Mouse (Mus musculus) hindbrain, embryonic 16.5 days (tissue): ENCODE results near the gene Anks1. TPM values are rescaled to one million over a fixed set of nuclear protein-coding genes. Genes with fewer than 3 reads are reported as not detected.
A peak's percentile ranks its signal among the peaks of the same experiment; 100 is the strongest.

Source experiments
- ATAC-seq: fragments of 200-750 bp; cut with Nextera tagmentation; 2 replicates; pipeline ENCODE4 v1.8.0; 2017; ENCODE audit warnings: moderate TSS enrichment, moderate library complexity
- H3K27ac ChIP-seq: fragments of 300-500 bp; sonication (generic); 2 replicates; pipeline ENCODE4 v1.5.1; 2014; ENCODE audit warnings: low read depth, mild to moderate bottlenecking, control low read depth, low read length, moderate library complexity
- H3K27me3 ChIP-seq: fragments of 300-500 bp; sonication (generic); replicated peaks from 2 replicates; pipeline ENCODE4 v1.6.1; 2014; ENCODE audit warnings: low read length; ENCODE audit not compliant: control insufficient read depth, insufficient read depth
- H3K36me3 ChIP-seq: fragments of 300-500 bp; sonication (generic); 2 replicates; pipeline ENCODE4 v1.6.1; 2014; ENCODE audit warnings: mild to moderate bottlenecking, low read length, moderate library complexity, mixed read lengths; ENCODE audit not compliant: control insufficient read depth, insufficient read depth
- H3K4me1 ChIP-seq: fragments of 300-500 bp; sonication (generic); 2 replicates; pipeline ENCODE4 v1.6.1; 2014; ENCODE audit warnings: low read depth, low read length; ENCODE audit not compliant: control insufficient read depth, insufficient read depth
- H3K4me2 ChIP-seq: fragments of 300-500 bp; sonication (generic); 2 replicates; pipeline ENCODE4 v1.6.1; 2014; ENCODE audit warnings: mild to moderate bottlenecking, low read length, control low read depth, moderate library complexity
- H3K4me3 ChIP-seq: fragments of 300-500 bp; sonication (generic); 2 replicates; pipeline ENCODE4 v1.5.1; 2014; ENCODE audit warnings: mild to moderate bottlenecking, low read length, control low read depth, moderate library complexity
- H3K9ac ChIP-seq: fragments of 300-500 bp; sonication (generic); 2 replicates; pipeline ENCODE4 v1.6.1; 2014; ENCODE audit warnings: low read depth, mild to moderate bottlenecking, control low read depth, low read length, moderate library complexity
- H3K9me3 ChIP-seq: fragments of 300-500 bp; sonication (generic); 2 replicates; pipeline ENCODE4 v1.6.1; 2014; ENCODE audit warnings: mild to moderate bottlenecking, low read length, moderate library complexity; ENCODE audit not compliant: control insufficient read depth
- WGBS: fragments of 180-500 bp; shearing (Covaris S2); extraction: QIAGEN DNeasy Blood & Tissue Kit; methylation state at CpG from one replicate; pipeline ENCODE4 v1.1.7; 2014; 5-methylcytosine and 5-hydroxymethylcytosine counted together
- polyA plus RNA-seq: library from polyadenylated mRNA; unstranded; fragments of >200 nt; fragmentation: Nextera tagmentation; extraction: Ambion mirVana; gene quantifications from 2 replicates; pipeline ENCODE4 v1.2.1, GENCODE M21; 2015

Anks1 gene
- polyA plus RNA-seq, 1 experiment from 2014 or later = 44.0 TPM

GRCm38 (mm10) chr17:27886499-27887210 lies 22.5 kb upstream of the Anks1 start:
- no peak overlapping the region for H3K4me2 ChIP-seq
- H3K27me3 ChIP-seq = no peaks in the 10 kb centered on the region
- H3K4me1 ChIP-seq = no peaks in the 10 kb centered on the region
- H3K9me3 ChIP-seq = no peaks in the 10 kb centered on the region
- ATAC-seq = no peak
- no peak overlapping the region for H3K9ac ChIP-seq
- no peak overlapping the region for H3K4me3 ChIP-seq
- H3K27ac ChIP-seq = no peak overlapping the region
- 83% methylated on average over 19 of the region's 19 CpGs for WGBS
- H3K36me3 ChIP-seq = peaks cover 30% of the 10 kb centered on the region

- Histone ChIP-seq H3K9me3 (no peaks in the 10 kb centered on the region), H3K4me3 (peak overlapping the region; percentile 72), H3K4me1 (peaks cover 32% of the 10 kb centered on the region), H3K27ac (peak overlapping the region; percentile 66), H3K9ac (peak overlapping the region; percentile 79), H3K36me3 (peaks cover 7% of the 10 kb centered on the region), H3K4me2 (peak overlapping the region; percentile 80), H3K27me3 (no peaks in the 10 kb centered on the region)
- under 1% methylated on average over 45 of the region's 45 CpGs for WGBS
- peak; percentile 40; the same call in 1 of the 2 replicates for ATAC-seq
Measured at GRCm38 (mm10) chr17:27907512-27908205, 1.4 kb upstream of the Anks1 start.

GRCm38 (mm10) chr17:27908206-27908887 lies 759 bp upstream of the Anks1 start:
- no peaks in the 10 kb centered on the region for H3K9me3 ChIP-seq
- 0 out of 2 replicates have a peak, but pooled peaks cover 3% of the 10 kb centered on the region for H3K36me3 ChIP-seq
- no peak for ATAC-seq
- peaks cover 32% of the 10 kb centered on the region for H3K4me1 ChIP-seq
- WGBS = under 1% methylated on average over 11 of the region's 12 CpGs
- peak overlapping the region; percentile 93 for H3K27ac ChIP-seq
- peak overlapping the region; percentile 72 for H3K4me3 ChIP-seq
- H3K27me3 ChIP-seq = no peaks in the 10 kb centered on the region
- H3K9ac ChIP-seq = peak overlapping the region; percentile 91
- peak overlapping the region; percentile 80 for H3K4me2 ChIP-seq

- ATAC-seq = peak; percentile 69
- WGBS = 1% methylated on average over 52 of the region's 53 CpGs
Measured at GRCm38 (mm10) chr17:27909622-27910500, 755 bp downstream of the Anks1 start, which contains the start of gene Taf11. Gene Taf11 (minus strand): TSS chr17:27909844.

GRCm38 (mm10) chr17:27911371-27911770 lies 2.3 kb downstream of the Anks1 start:
- Histone ChIP-seq H3K36me3 (no peaks in the 10 kb centered on the region), H3K4me1 (peaks cover 24% of the 10 kb centered on the region), H3K4me3 (no peak overlapping the region), H3K9ac (no peak overlapping the region), H3K4me2 (no peak overlapping the region), H3K27ac (no peak overlapping the region), H3K9me3 (no peaks in the 10 kb centered on the region), H3K27me3 (no peaks in the 10 kb centered on the region)
- 90% methylated on average over 7 of the region's 7 CpGs for WGBS
- ATAC-seq = no peak

More at GRCm38 (mm10) chr17:27909622-27910500, 755 bp downstream of the Anks1 start, which contains the start of gene Taf11:
- Histone ChIP-seq H3K36me3 (no peaks in the 10 kb centered on the region), H3K4me1 (peaks cover 32% of the 10 kb centered on the region), H3K4me2 (peak within 1 kb of the TSS; percentile 80), H3K9ac (peak within 1 kb of the TSS; percentile 91), H3K27ac (peak within 1 kb of the TSS; percentile 93), H3K9me3 (no peaks in the 10 kb centered on the region), H3K4me3 (peak within 1 kb of the TSS; percentile 72), H3K27me3 (no peaks in the 10 kb centered on the region)

- Histone ChIP-seq H3K4me2 (no peak overlapping the region), H3K27me3 (no peaks in the 10 kb centered on the region), H3K27ac (no peak overlapping the region), H3K4me1 (peaks cover 12% of the 10 kb centered on the region), H3K9ac (no peak overlapping the region), H3K4me3 (no peak overlapping the region), H3K9me3 (no peaks in the 10 kb centered on the region), H3K36me3 (no peaks in the 10 kb centered on the region)
- no peak for ATAC-seq
- 90% methylated on average over 4 of the region's 4 CpGs for WGBS
Measured at GRCm38 (mm10) chr17:27914742-27915141, 5.6 kb downstream of the Anks1 start.

GRCm38 (mm10) chr17:27916366-27916765 lies 7.3 kb downstream of the Anks1 start:
- Histone ChIP-seq H3K9ac (no peak overlapping the region), H3K9me3 (no peaks in the 10 kb centered on the region), H3K27ac (no peak overlapping the region), H3K27me3 (no peaks in the 10 kb centered on the region), H3K4me2 (no peak overlapping the region), H3K4me3 (no peak overlapping the region), H3K4me1 (peaks cover 3% of the 10 kb centered on the region; the same call in 1 of the 2 replicates), H3K36me3 (no peaks in the 10 kb centered on the region)
- 75% methylated on average over 4 of the region's 4 CpGs for WGBS
- ATAC-seq = no peak

- ATAC-seq = no peak
- no peak overlapping the region for H3K27ac ChIP-seq
- H3K27me3 ChIP-seq = no peaks in the 10 kb centered on the region
- no peaks in the 10 kb centered on the region for H3K36me3 ChIP-seq
- no peaks in the 10 kb centered on the region for H3K9me3 ChIP-seq
- no peak overlapping the region for H3K4me2 ChIP-seq
- 67% methylated on average over 4 of the region's 4 CpGs for WGBS
- H3K4me3 ChIP-seq = no peak overlapping the region
- H3K4me1 ChIP-seq = peaks cover 12% of the 10 kb centered on the region
- H3K9ac ChIP-seq = 0 out of 2 replicates have a peak overlapping the region, but pooled peaks have one; percentile 4
Measured at GRCm38 (mm10) chr17:27920676-27921075, 11.6 kb downstream of the Anks1 start.
